ENCODE assay signal across 25 mouse cellular contexts in genomic region chr4:108866806-108867205, GRCm38 (mm10). TPM values are rescaled to one million over a fixed set of nuclear protein-coding genes. Genes with fewer than 3 reads are reported as not detected.
DNase-seq lines count a peak whose midpoint lies in the region; ATAC-seq and TF ChIP-seq lines count a peak whose summit lies in the region.
"Had no signal": no experiment of that assay in that cellular context is flagged by ENCODE, and none has a peak within 500 bp of the region (broad histone marks: within the 10 kb centered on the region; RNA-seq: fewer than 3 reads in every experiment).

No protein-coding gene starts in this region.

- no peaks in the 10 kb centered on the region for H3K79me2 ChIP-seq in MEL (ENCODE audit: control insufficient read depth, insufficient read depth, low read length, poor library complexity)

- H3K4me2 ChIP-seq in liver, embryonic 13.5 days, result peak overlapping the region; percentile 51
- H3K4me2 ChIP-seq in forebrain, embryonic 13.5 days, result no peak overlapping the region
- H3K4me2 ChIP-seq in intestine, embryonic 15.5 days (replicated peaks), result no peak overlapping the region
- H3K4me2 ChIP-seq: limb, embryonic 15.5 days; lung, embryonic 15.5 days had no signal

- TF ChIP-seq EP300 in MEL (IDR thresholded peaks at IDR 0.05; ENCODE audit: low read depth in 1 of 2, low read length in 2 of 2), result peak; percentile 35; a peak in 2 of 4 replicates

- TF ChIP-seq CTCF in MEL (IDR thresholded peaks at IDR 0.05 in 2 of 3, conservative IDR thresholded peaks at IDR 0.05 in 1 of 3; ENCODE audit: control insufficient read depth in 1 of 3, insufficient read depth in 1 of 3, low read depth in 2 of 3, low read length in 3 of 3, poor library complexity in 1 of 3, severe bottlenecking in 1 of 3), result no peak

- H3K36me3 ChIP-seq in MEL (ENCODE audit: control insufficient read depth in 1 of 2, insufficient read depth in 2 of 2, low read length in 2 of 2), result no peaks in the 10 kb centered on the region; a peak in 2 of 4 replicates
- no peaks in the 10 kb centered on the region for H3K36me3 ChIP-seq in erythroblast, embryonic 14.5 days (ENCODE audit: control insufficient read depth)
- no peaks in the 10 kb centered on the region for H3K36me3 ChIP-seq in liver, embryonic 13.5 days
- H3K36me3 ChIP-seq in forebrain, embryonic 13.5 days (ENCODE audit: poor library complexity, severe bottlenecking), result peaks cover 29% of the 10 kb centered on the region
- peaks cover 3% of the 10 kb centered on the region; the same call in 1 of the 2 replicates for H3K36me3 ChIP-seq in intestine, embryonic 15.5 days

- peaks cover 3 to 4% of the 10 kb centered on the region in 2 experiments; a peak in 3 of 4 replicates for H3K4me1 ChIP-seq in MEL (ENCODE audit: control insufficient read depth in 1 of 2, insufficient read depth in 2 of 2, low read length in 2 of 2)
- peaks cover 17% of the 10 kb centered on the region for H3K4me1 ChIP-seq in erythroblast, embryonic 14.5 days (ENCODE audit: control insufficient read depth)
- peaks cover 18% of the 10 kb centered on the region for H3K4me1 ChIP-seq in liver, embryonic 13.5 days (replicated peaks)
- H3K4me1 ChIP-seq in forebrain, embryonic 13.5 days, result no peaks in the 10 kb centered on the region
- no peaks in the 10 kb centered on the region for H3K4me1 ChIP-seq in intestine, embryonic 15.5 days (replicated peaks)
- H3K4me1 ChIP-seq: limb, embryonic 10.5 days; limb, embryonic 15.5 days; lung, embryonic 15.5 days had no signal

- H3K4me3 ChIP-seq in MEL (ENCODE audit: control insufficient read depth in 1 of 2, insufficient read depth in 1 of 2, low read depth in 2 of 2, low read length in 2 of 2), result peak overlapping the region; percentile 59 to 82
- peak overlapping the region; percentile 45 for H3K4me3 ChIP-seq in erythroblast, embryonic 14.5 days (replicated peaks)
- peak overlapping the region; percentile 18; the same call in 1 of the 2 replicates for H3K4me3 ChIP-seq in liver, embryonic 13.5 days (replicated peaks)
- H3K4me3 ChIP-seq in forebrain, embryonic 13.5 days, result no peak overlapping the region
- no peak overlapping the region for H3K4me3 ChIP-seq in intestine, embryonic 15.5 days (replicated peaks)
- H3K4me3 ChIP-seq: limb, embryonic 10.5 days; limb, embryonic 15.5 days; lung, embryonic 15.5 days had no signal

- peak; percentile 91 for ATAC-seq in liver, embryonic 13.5 days (ENCODE audit: low read depth)
- peak; percentile 84 for ATAC-seq in megakaryocyte progenitor cell, adult 5-6 weeks (replicated peaks; ENCODE audit: poor library complexity)
- no peak for ATAC-seq in forebrain, embryonic 13.5 days
- ATAC-seq in intestine, embryonic 15.5 days, result no peak
- ATAC-seq: activated CD4-positive, CD25-positive, alpha-beta regulatory T cell, adult 4 months; forebrain, postnatal 0 days; hindbrain, embryonic 16.5 days; intestine, embryonic 16.5 days had no signal

- TF ChIP-seq POLR2A in MEL (IDR thresholded peaks at IDR 0.05; ENCODE audit: control insufficient read depth in 1 of 2, insufficient read depth in 1 of 2, low read depth in 1 of 2, low read length in 2 of 2, poor library complexity in 1 of 2), result no peak

- TF ChIP-seq RAD21 in MEL (IDR thresholded peaks at IDR 0.05; ENCODE audit: low read depth, low read length), result no peak

- peak; percentile 66 for DNase-seq in MEL (ENCODE audit: low read depth, low spot score)
- DNase-seq in liver, embryonic 13.5 days, result peak; percentile 47
- DNase-seq in lung, postnatal 25 days (ENCODE audit: low spot score), result no peak
- DNase-seq: adrenal gland, adult 8-10 months; cerebellum, adult 8-10 months; cerebellum, postnatal 25 days; forebrain, postnatal 0 days; heart, postnatal 14 days; kidney, adult 9 months; kidney, postnatal 10 days; layer of hippocampus, adult 9-11 months; lung, postnatal 4 days; midbrain, embryonic 14.5 days; thymus, postnatal 4 days had no signal

- no peaks in the 10 kb centered on the region for H3K9me3 ChIP-seq in MEL (replicated peaks; ENCODE audit: insufficient read depth, low read length)
- H3K9me3 ChIP-seq in erythroblast, embryonic 14.5 days (ENCODE audit: control insufficient read depth, low read length), result no peaks in the 10 kb centered on the region
- no peaks in the 10 kb centered on the region for H3K9me3 ChIP-seq in liver, embryonic 13.5 days (replicated peaks)
- no peaks in the 10 kb centered on the region for H3K9me3 ChIP-seq in forebrain, embryonic 13.5 days (replicated peaks)
- H3K9me3 ChIP-seq in intestine, embryonic 15.5 days, result no peaks in the 10 kb centered on the region
- H3K9me3 ChIP-seq: limb, embryonic 10.5 days; limb, embryonic 15.5 days; lung, embryonic 15.5 days had no signal

- H3K27ac ChIP-seq in MEL (ENCODE audit: control insufficient read depth, low read depth, low read length), result no peak overlapping the region
- H3K27ac ChIP-seq in liver, embryonic 13.5 days, result peak overlapping the region; percentile 51; the same call in 1 of the 2 replicates
- no peak overlapping the region for H3K27ac ChIP-seq in forebrain, embryonic 13.5 days
- H3K27ac ChIP-seq in intestine, embryonic 15.5 days, result no peak overlapping the region
- H3K27ac ChIP-seq: limb, embryonic 10.5 days; limb, embryonic 15.5 days; lung, embryonic 15.5 days had no signal

- no peak overlapping the region for H3K9ac ChIP-seq in MEL (ENCODE audit: control insufficient read depth, low read depth, low read length, poor library complexity, severe bottlenecking)
- H3K9ac ChIP-seq in liver, embryonic 13.5 days, result no peak overlapping the region
- no peak overlapping the region for H3K9ac ChIP-seq in forebrain, embryonic 13.5 days
- no peak overlapping the region for H3K9ac ChIP-seq in intestine, embryonic 15.5 days
- H3K9ac ChIP-seq: forebrain, postnatal 0 days; limb, embryonic 15.5 days; lung, embryonic 15.5 days had no signal

- WGBS in liver, embryonic 13.5 days (ENCODE audit: insufficient replicate concordance), result 24% methylated on average over 7 of the region's 7 CpGs
- WGBS in forebrain, embryonic 13.5 days, result 87% methylated on average over 7 of the region's 7 CpGs
- WGBS in intestine, embryonic 15.5 days, result 78% methylated on average over 7 of the region's 7 CpGs

- no peaks in the 10 kb centered on the region for H3K27me3 ChIP-seq in MEL (ENCODE audit: control insufficient read depth in 1 of 2, insufficient read depth in 2 of 2, low read length in 2 of 2)
- H3K27me3 ChIP-seq in erythroblast, embryonic 14.5 days (ENCODE audit: control insufficient read depth), result no peaks in the 10 kb centered on the region
- H3K27me3 ChIP-seq in liver, embryonic 13.5 days, result no peaks in the 10 kb centered on the region
- no peaks in the 10 kb centered on the region for H3K27me3 ChIP-seq in forebrain, embryonic 13.5 days
- no peaks in the 10 kb centered on the region for H3K27me3 ChIP-seq in intestine, embryonic 15.5 days (replicated peaks)
- H3K27me3 ChIP-seq: limb, embryonic 15.5 days; lung, embryonic 15.5 days had no signal

RNA-seq across cellular contexts. Expression of gene Rab3b, which starts 12.1 kb away (rescaled TPM):
- total RNA-seq in MEL (2012; rRNA removed), result not detected in 2 replicates
- under 1 TPM in 1 of 2 experiments, not detected in 1; 0.11 TPM for polyA plus RNA-seq in MEL (2012; ENCODE audit: insufficient read depth in 1 of 2, insufficient read length in 2 of 2, low read depth in 1 of 2, low replicate concordance in 2 of 2, missing spikeins in 1 of 2)
- 0.19 TPM in 1 of 2 replicates, not detected in the other for polyA plus RNA-seq in erythroblast, embryonic 14.5 days (2012)
- 2.1 and 3.5 TPM in 2 replicates for polyA plus RNA-seq in liver, embryonic 13.5 days (2015; fragmentation: Nextera tagmentation; extraction: Ambion mirVana)
- 0.30 TPM in 1 of 2 replicates, not detected in the other for total RNA-seq in megakaryocyte progenitor cell, adult 5-6 weeks (2015)
- total RNA-seq in megakaryocyte progenitor cell, adult 5-6 weeks (2017), result not detected in 2 replicates
- 38.0 and 54.1 TPM in 2 replicates for polyA plus RNA-seq in forebrain, embryonic 13.5 days (2015; fragmentation: Nextera tagmentation; extraction: Ambion mirVana)
- polyA plus RNA-seq in intestine, embryonic 15.5 days (2015; fragmentation: Nextera tagmentation; extraction: Ambion mirVana), result 11.1 and 11.7 TPM in 2 replicates
- total RNA-seq: gastrocnemius, adult 8-10 months had no signal
- polyA plus RNA-seq: activated CD4-positive, CD25-positive, alpha-beta regulatory T cell, adult 4 months had no signal

RNA-seq across cellular contexts. Expression of gene A730015C16Rik, which starts 18.4 kb away (rescaled TPM):
- 6.8 and 11.6 TPM in 2 replicates for total RNA-seq in MEL (2012; rRNA removed)
- under 1 TPM in 1 of 2 experiments, not detected in 1; 0.56 TPM for polyA plus RNA-seq in MEL (2012; ENCODE audit: insufficient read depth in 1 of 2, insufficient read length in 2 of 2, low read depth in 1 of 2, low replicate concordance in 2 of 2, missing spikeins in 1 of 2)
- not detected in 2 replicates for polyA plus RNA-seq in erythroblast, embryonic 14.5 days (2012)
- polyA plus RNA-seq in liver, embryonic 13.5 days (2015; fragmentation: Nextera tagmentation; extraction: Ambion mirVana), result 0.24 and 0.34 TPM in 2 replicates
- total RNA-seq in megakaryocyte progenitor cell, adult 5-6 weeks (2015), result 0.22 and 0.46 TPM in 2 replicates
- total RNA-seq in megakaryocyte progenitor cell, adult 5-6 weeks (2017), result 0.37 and 0.71 TPM in 2 replicates
- 1.4 and 1.7 TPM in 2 replicates for polyA plus RNA-seq in forebrain, embryonic 13.5 days (2015; fragmentation: Nextera tagmentation; extraction: Ambion mirVana)
- polyA plus RNA-seq in intestine, embryonic 15.5 days (2015; fragmentation: Nextera tagmentation; extraction: Ambion mirVana), result 0.49 and 0.69 TPM in 2 replicates
- total RNA-seq: adrenal gland, adult 8-10 months; heart, postnatal 14 days had no signal

RNA-seq across cellular contexts. Expression of gene Kti12, which starts 19.2 kb away (rescaled TPM):
- total RNA-seq in MEL (2012; rRNA removed), result 47.2 and 65.3 TPM in 2 replicates
- 10 to 100 TPM in 1 of 2 experiments, not detected in 1; 90.5 TPM for polyA plus RNA-seq in MEL (2012; ENCODE audit: insufficient read depth in 1 of 2, insufficient read length in 2 of 2, low read depth in 1 of 2, low replicate concordance in 2 of 2, missing spikeins in 1 of 2)
- 3.2 and 3.6 TPM in 2 replicates for polyA plus RNA-seq in erythroblast, embryonic 14.5 days (2012)
- polyA plus RNA-seq in liver, embryonic 13.5 days (2015; fragmentation: Nextera tagmentation; extraction: Ambion mirVana), result 59.6 and 63.3 TPM in 2 replicates
- total RNA-seq in megakaryocyte progenitor cell, adult 5-6 weeks (2015), result 43.7 and 55.5 TPM in 2 replicates
- total RNA-seq in megakaryocyte progenitor cell, adult 5-6 weeks (2017), result 28.8 and 29.2 TPM in 2 replicates
- polyA plus RNA-seq in forebrain, embryonic 13.5 days (2015; fragmentation: Nextera tagmentation; extraction: Ambion mirVana), result 35.1 and 38.5 TPM in 2 replicates
- polyA plus RNA-seq in intestine, embryonic 15.5 days (2015; fragmentation: Nextera tagmentation; extraction: Ambion mirVana), result 57.6 and 57.8 TPM in 2 replicates

RNA-seq across cellular contexts. Expression of gene Txndc12, which starts 32.4 kb away (rescaled TPM):
- 14.9 and 19.5 TPM in 2 replicates for total RNA-seq in MEL (2012; rRNA removed)
- polyA plus RNA-seq in MEL (2012; ENCODE audit: insufficient read depth in 1 of 2, insufficient read length in 2 of 2, low read depth in 1 of 2, low replicate concordance in 2 of 2, missing spikeins in 1 of 2), result 100 to 1,000 TPM in 1 of 2 experiments, 10 to 100 TPM in 1; 47.4 to 145 TPM
- 0.05 and 0.11 TPM in 2 replicates for polyA plus RNA-seq in erythroblast, embryonic 14.5 days (2012)
- 28.3 and 31.8 TPM in 2 replicates for polyA plus RNA-seq in liver, embryonic 13.5 days (2015; fragmentation: Nextera tagmentation; extraction: Ambion mirVana)
- 74.7 and 75.3 TPM in 2 replicates for total RNA-seq in megakaryocyte progenitor cell, adult 5-6 weeks (2015)
- total RNA-seq in megakaryocyte progenitor cell, adult 5-6 weeks (2017), result 87.4 and 88.7 TPM in 2 replicates
- 89.6 and 92.8 TPM in 2 replicates for polyA plus RNA-seq in forebrain, embryonic 13.5 days (2015; fragmentation: Nextera tagmentation; extraction: Ambion mirVana)
- polyA plus RNA-seq in intestine, embryonic 15.5 days (2015; fragmentation: Nextera tagmentation; extraction: Ambion mirVana), result 88.7 and 102 TPM in 2 replicates

RNA-seq across cellular contexts. Expression of gene Btf3l4, which starts 33.4 kb away (rescaled TPM):
- 24.4 and 24.5 TPM in 2 replicates for total RNA-seq in MEL (2012; rRNA removed)
- polyA plus RNA-seq in MEL (2012; ENCODE audit: insufficient read depth in 1 of 2, insufficient read length in 2 of 2, low read depth in 1 of 2, low replicate concordance in 2 of 2, missing spikeins in 1 of 2), result 10 to 100 TPM in 1 of 2 experiments, not detected in 1; 43.8 TPM
- polyA plus RNA-seq in erythroblast, embryonic 14.5 days (2012), result 0.32 and 0.61 TPM in 2 replicates
- polyA plus RNA-seq in liver, embryonic 13.5 days (2015; fragmentation: Nextera tagmentation; extraction: Ambion mirVana), result 56.9 and 63.5 TPM in 2 replicates
- 92.8 and 111 TPM in 2 replicates for total RNA-seq in megakaryocyte progenitor cell, adult 5-6 weeks (2015)
- total RNA-seq in megakaryocyte progenitor cell, adult 5-6 weeks (2017), result 68.1 and 77.3 TPM in 2 replicates
- polyA plus RNA-seq in forebrain, embryonic 13.5 days (2015; fragmentation: Nextera tagmentation; extraction: Ambion mirVana), result 256 and 275 TPM in 2 replicates
- polyA plus RNA-seq in intestine, embryonic 15.5 days (2015; fragmentation: Nextera tagmentation; extraction: Ambion mirVana), result 136 TPM in 2 replicates

Comparison
In these comparisons a context has a peak if more than half of its experiments do, and no peak if none do; other contexts are left out.
1. H3K4me3 ChIP-seq: peak in MEL (2 of 2), erythroblast, embryonic 14.5 days (single experiment) and liver, embryonic 13.5 days (single experiment); none in forebrain, embryonic 13.5 days (single experiment) and intestine, embryonic 15.5 days (single experiment).
2. ATAC-seq: peak in liver, embryonic 13.5 days (single experiment) and megakaryocyte progenitor cell, adult 5-6 weeks (single experiment); none in forebrain, embryonic 13.5 days (single experiment) and intestine, embryonic 15.5 days (single experiment).